Mouse (Mus musculus) liver, embryonic 11.5 days (tissue): Measurements from ENCODE around the gene Hnmt. TPM values are rescaled to one million over a fixed set of nuclear protein-coding genes. Genes with fewer than 3 reads are reported as not detected.
"Not testable (repeated sequence)": the region's sequence is repeated elsewhere in the genome, so short reads cannot be mapped to it uniquely, and the experiment has no call there.

ENCODE experiments used
- ATAC-seq: fragments of 200-750 bp; cut with Nextera tagmentation; replicated peaks from 2 replicates; pipeline ENCODE4 v1.8.0; 2017; ENCODE audit warnings: moderate number of reproducible peaks, mild to moderate bottlenecking, moderate TSS enrichment, moderate library complexity; ENCODE audit not compliant: low FRiP score
- DNase-seq: peaks from one replicate; pipeline ENCODE4 v3.0.0-alpha.2; 2017; ENCODE audit warnings: low spot score
- H3K27ac ChIP-seq: fragments of 300-500 bp; sonication (generic); 2 replicates; pipeline ENCODE4 v1.5.1; 2014; ENCODE audit warnings: mild to moderate bottlenecking, low read depth, low read length, control low read depth
- H3K27me3 ChIP-seq: fragments of 300-500 bp; sonication (generic); replicated peaks from 2 replicates; pipeline ENCODE4 v1.6.1; 2014; ENCODE audit warnings: low read length, mixed read lengths; ENCODE audit not compliant: control insufficient read depth, insufficient read depth
- H3K36me3 ChIP-seq: fragments of 300-500 bp; sonication (generic); 2 replicates; pipeline ENCODE4 v1.6.1; 2014; ENCODE audit warnings: mild to moderate bottlenecking, low read length, moderate library complexity, mixed read lengths; ENCODE audit not compliant: control insufficient read depth, insufficient read depth
- H3K4me1 ChIP-seq: fragments of 300-500 bp; sonication (generic); replicated peaks from 2 replicates; pipeline ENCODE4 v1.6.1; 2014; ENCODE audit warnings: low read length, mixed read lengths; ENCODE audit not compliant: control insufficient read depth, insufficient read depth
- H3K4me2 ChIP-seq: fragments of 300-500 bp; sonication (generic); 2 replicates; pipeline ENCODE4 v1.6.1; 2014; ENCODE audit warnings: mild to moderate bottlenecking, control low read depth, moderate library complexity
- H3K4me3 ChIP-seq: fragments of 300-500 bp; sonication (generic); 2 replicates; pipeline ENCODE4 v1.5.1; 2014; ENCODE audit warnings: low read depth, low read length, control low read depth
- H3K9ac ChIP-seq: fragments of 300-500 bp; sonication (generic); 2 replicates; pipeline ENCODE4 v1.6.1; 2014; ENCODE audit warnings: low read depth, low read length, control low read depth
- H3K9me3 ChIP-seq: fragments of 300-500 bp; sonication (generic); 2 replicates; pipeline ENCODE4 v1.6.1; 2016; ENCODE audit warnings: low read length, inconsistent platforms, mixed read lengths; ENCODE audit not compliant: control insufficient read depth
- WGBS: fragments of 180-500 bp; shearing (Covaris S2); extraction: QIAGEN DNeasy Blood & Tissue Kit; methylation state at CpG from one replicate; pipeline ENCODE4 v1.1.7; 2014; 5-methylcytosine and 5-hydroxymethylcytosine counted together
- polyA plus RNA-seq: library from polyadenylated mRNA; unstranded; fragments of >200 nt; fragmentation: Nextera tagmentation; extraction: Ambion mirVana; gene quantifications from 2 replicates; pipeline ENCODE4 v1.2.1, GENCODE M21; 2014

The Hnmt gene
- polyA plus RNA-seq, 1 experiment from 2014 or later: 1.4 TPM

DNA sequence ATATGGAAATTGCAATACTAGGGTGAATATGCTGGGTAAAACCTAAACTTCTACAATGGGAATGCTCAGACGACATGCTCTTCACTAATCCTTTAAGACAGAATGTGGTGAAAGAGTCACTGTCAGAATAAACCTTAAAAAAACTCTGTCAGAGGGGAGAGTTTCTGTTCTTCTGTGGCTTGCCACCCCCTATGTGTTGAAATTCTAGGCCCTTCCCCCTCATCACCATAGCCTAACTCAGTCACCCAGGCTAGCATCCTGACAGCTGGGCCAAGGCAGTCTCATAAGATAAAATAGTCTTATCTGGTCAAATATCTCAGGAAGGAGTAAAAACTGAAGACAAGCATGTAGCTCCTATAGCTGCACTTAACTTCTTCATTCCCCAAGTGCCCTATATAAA lies 66.3 kb downstream of the Hnmt start:
- ATAC-seq (no peak), DNase-seq (no peak)
- Histone ChIP-seq H3K4me1 (no peaks in the 10 kb centered on the region), H3K9ac (no peak overlapping the region), H3K27me3 (no peaks in the 10 kb centered on the region), H3K4me2 (no peak overlapping the region), H3K4me3 (no peak overlapping the region), H3K9me3 (no peaks in the 10 kb centered on the region), H3K36me3 (no peaks in the 10 kb centered on the region), H3K27ac (no peak overlapping the region)
- 43% methylated on average over 1 of the region's 1 CpGs for WGBS

DNA sequence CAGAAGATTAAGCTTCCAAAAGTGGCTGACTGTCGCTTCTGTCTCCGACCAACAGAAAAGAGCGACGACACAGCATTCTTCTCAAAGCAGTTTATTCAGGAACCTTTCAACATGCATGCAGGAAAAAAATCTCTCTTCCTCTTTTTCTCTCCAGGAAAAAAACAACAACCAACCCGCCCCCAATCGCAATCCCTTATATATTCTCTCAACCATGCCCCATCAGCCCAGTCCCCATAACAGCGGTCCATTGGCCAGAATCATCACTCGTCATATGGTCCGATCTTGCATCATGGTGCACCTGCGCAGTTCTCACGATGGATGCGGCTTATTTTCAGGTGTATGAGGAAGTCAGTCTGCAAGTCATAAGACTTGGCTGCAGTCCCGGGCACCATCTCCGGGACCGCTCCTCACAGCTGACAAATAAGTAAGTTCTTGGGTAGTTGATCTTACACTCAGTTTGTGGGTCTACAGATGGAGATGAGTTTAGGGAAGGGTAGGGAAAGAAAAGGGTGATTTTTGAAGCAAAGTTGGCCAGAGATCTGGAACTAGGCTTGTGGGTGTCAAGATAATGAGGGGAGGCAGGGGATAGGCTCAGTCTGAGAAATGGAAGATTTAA lies 88.4 kb downstream of the Hnmt start:
- not testable (repeated sequence) for H3K36me3 ChIP-seq, DNase-seq, H3K27me3 ChIP-seq, H3K4me3 ChIP-seq, H3K4me2 ChIP-seq, H3K9ac ChIP-seq, H3K27ac ChIP-seq, H3K9me3 ChIP-seq, H3K4me1 ChIP-seq, ATAC-seq
- WGBS: 88% methylated on average over 15 of the region's 15 CpGs

Other genes starting within 250 kb of the Hnmt start
- not detected in 2 replicates for gene Tbpl2, start 47.2 kb upstream of the Hnmt start, polyA plus RNA-seq
- gene Il1f8, start 103.8 kb upstream of the Hnmt start, polyA plus RNA-seq: not detected in 2 replicates
- gene Il1f9, start 137.1 kb upstream of the Hnmt start, polyA plus RNA-seq: not detected in 2 replicates
- gene Il1f6, start 166.0 kb upstream of the Hnmt start, polyA plus RNA-seq: not detected in 2 replicates
- gene Il1f5, start 227.6 kb upstream of the Hnmt start, polyA plus RNA-seq: not detected in 2 replicates
- gene Il1f10, start 241.8 kb upstream of the Hnmt start, polyA plus RNA-seq: not detected in 2 replicates